Mouse (Mus musculus): ENCODE data around the gene Ccm2l.

DNA sequence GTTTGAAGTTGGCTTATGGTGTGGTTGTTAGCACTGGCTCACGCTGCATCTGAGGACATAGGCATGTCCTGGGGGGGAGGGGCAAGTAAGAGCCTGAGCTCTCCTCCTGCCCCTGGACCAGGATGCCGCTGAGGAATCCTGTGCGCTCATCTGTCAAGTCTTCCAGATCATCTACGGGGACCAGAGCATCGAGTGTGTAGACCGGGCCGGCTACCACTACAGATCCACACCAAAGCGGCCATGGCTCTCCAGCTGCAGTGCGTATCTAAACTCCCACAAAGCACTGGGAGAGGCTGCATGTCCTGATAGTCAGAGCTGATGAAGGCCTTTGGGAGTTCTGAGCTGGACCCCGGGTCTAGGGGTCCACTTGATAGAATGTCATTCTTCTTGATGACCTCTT is 8.9 kb downstream of the Ccm2l start:
- TF ChIP-seq CTCF (IDR thresholded peaks at IDR 0.05; ENCODE audit: borderline replicate concordance, extremely low read depth, insufficient read depth, insufficient read length): no peak
- no peak for TF ChIP-seq POLR2A (IDR thresholded peaks at IDR 0.05; ENCODE audit: borderline replicate concordance, extremely low read depth, insufficient read depth, insufficient read length, poor library complexity, severe bottlenecking)

Data from brain, embryonic 14.5 days (tissue).